Mouse (Mus musculus) small intestine, adult 2 months (tissue): ENCODE measurements around the gene Zbp1. TPM values are rescaled to one million over a fixed set of nuclear protein-coding genes. Genes with fewer than 3 reads are reported as not detected.

ENCODE experiments used
- H3K27ac ChIP-seq: fragments of 200-500 bp; 2 replicates; pipeline ENCODE4 v1.5.1; 2012; ENCODE audit warnings: low read depth, low read length, control low read depth, inconsistent platforms; ENCODE audit not compliant: insufficient read depth
- H3K27me3 ChIP-seq: fragments of 200-500 bp; 2 replicates; pipeline ENCODE4 v1.6.1; 2012; ENCODE audit warnings: mild to moderate bottlenecking, moderate library complexity, low read length, inconsistent platforms; ENCODE audit not compliant: control insufficient read depth, insufficient read depth
- H3K36me3 ChIP-seq: fragments of 200-500 bp; 2 replicates; pipeline ENCODE4 v1.6.1; 2012; ENCODE audit warnings: mild to moderate bottlenecking, low read length, control low read depth, inconsistent platforms; ENCODE audit not compliant: control insufficient read depth, insufficient read depth
- H3K4me1 ChIP-seq: fragments of 200-500 bp; 2 replicates; pipeline ENCODE4 v1.6.1; 2012; ENCODE audit warnings: low read length, inconsistent platforms, mixed read lengths; ENCODE audit not compliant: control insufficient read depth, insufficient read depth, insufficient read length
- H3K4me3 ChIP-seq: fragments of 200-500 bp; 2 replicates; pipeline ENCODE4 v1.5.1; 2012; ENCODE audit warnings: low read depth, mild to moderate bottlenecking, control low read depth, inconsistent platforms, low read length, moderate library complexity
- CTCF ChIP-seq: fragments of 200-500 bp; IDR thresholded peaks from 2 replicates; pipeline ENCODE4 v1.5.1; 2012; ENCODE audit warnings: low read depth, mild to moderate bottlenecking, control low read depth, inconsistent platforms, low read length, moderate library complexity, mixed read lengths; ENCODE audit not compliant: insufficient replicate concordance, insufficient read length; ENCODE audit errors: extremely low read depth
- POLR2A ChIP-seq: fragments of 200-500 bp; IDR thresholded peaks from 2 replicates; pipeline ENCODE4 v1.6.1; 2012; ENCODE audit warnings: low read depth, mild to moderate bottlenecking, control low read depth, inconsistent platforms, low read length, moderate library complexity
- WGBS: fragments of 180-500 bp; shearing (Covaris S2); methylation state at CpG from one replicate; pipeline ENCODE4 v1.1.7; 2018; 5-methylcytosine and 5-hydroxymethylcytosine counted together
- polyA plus RNA-seq: library from polyadenylated mRNA; depleted of rRNA; stranded (reverse); fragments of >200 nt; gene quantifications from 2 replicates; pipeline ENCODE4 v1.2.3, GENCODE M21; 2012

Zbp1 gene
- polyA plus RNA-seq, 1 experiment = 51.0 TPM

DNA sequence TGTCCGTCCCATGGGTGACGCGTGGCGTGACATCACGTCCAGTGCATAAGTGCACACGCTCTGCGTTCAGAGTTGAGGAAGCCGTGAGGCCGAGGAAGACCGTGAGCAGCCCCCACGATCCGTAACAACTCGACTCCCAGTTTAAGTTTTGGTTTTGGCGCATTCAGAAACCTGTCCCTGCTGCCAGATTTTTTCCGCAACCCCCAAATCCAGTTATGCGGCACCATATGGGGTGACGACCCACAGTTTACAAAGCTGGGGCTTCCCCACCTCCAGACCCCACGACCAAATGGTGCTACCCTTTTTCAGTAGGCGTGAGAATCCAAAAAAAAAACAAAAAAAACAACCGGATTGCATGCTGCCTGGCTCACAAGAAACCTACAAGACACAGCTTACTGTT is 26.5 kb upstream of the Zbp1 start:
- TF ChIP-seq POLR2A (no peak), CTCF (no peak)
- H3K4me3 ChIP-seq = no peak overlapping the region
- H3K27me3 ChIP-seq = no peaks in the 10 kb centered on the region
- H3K27ac ChIP-seq = no peak overlapping the region
- H3K36me3 ChIP-seq = no peaks in the 10 kb centered on the region
- peaks cover 26% of the 10 kb centered on the region for H3K4me1 ChIP-seq
- WGBS = 90% methylated on average over 20 of the region's 20 CpGs

DNA sequence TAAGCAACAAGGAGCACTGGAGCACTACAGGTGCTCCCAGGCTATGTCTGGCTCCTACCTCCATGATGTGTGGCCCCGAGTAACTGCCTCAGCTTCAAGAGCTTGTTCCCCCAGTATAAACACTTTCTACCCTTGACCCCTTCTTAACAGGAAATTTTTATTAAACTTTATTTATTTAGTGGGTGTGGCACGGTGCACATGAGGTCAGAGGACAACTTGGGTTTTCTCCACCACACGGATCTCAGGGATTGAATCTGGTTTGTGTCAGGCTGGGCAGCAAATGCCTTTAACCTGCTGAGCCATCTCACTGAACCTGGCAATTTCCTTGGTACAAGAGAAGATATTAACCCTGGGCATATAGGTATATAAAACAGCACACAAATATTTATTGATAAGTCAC is 25.4 kb upstream of the Zbp1 start:
- no peaks in the 10 kb centered on the region for H3K36me3 ChIP-seq
- H3K4me3 ChIP-seq = no peak overlapping the region
- TF ChIP-seq CTCF = no peak
- no peak for TF ChIP-seq POLR2A
- H3K27ac ChIP-seq = peak overlapping the region; percentile 17
- H3K4me1 ChIP-seq = peaks cover 26% of the 10 kb centered on the region
- no peaks in the 10 kb centered on the region for H3K27me3 ChIP-seq
- 15% methylated on average over 3 of the region's 3 CpGs for WGBS

DNA sequence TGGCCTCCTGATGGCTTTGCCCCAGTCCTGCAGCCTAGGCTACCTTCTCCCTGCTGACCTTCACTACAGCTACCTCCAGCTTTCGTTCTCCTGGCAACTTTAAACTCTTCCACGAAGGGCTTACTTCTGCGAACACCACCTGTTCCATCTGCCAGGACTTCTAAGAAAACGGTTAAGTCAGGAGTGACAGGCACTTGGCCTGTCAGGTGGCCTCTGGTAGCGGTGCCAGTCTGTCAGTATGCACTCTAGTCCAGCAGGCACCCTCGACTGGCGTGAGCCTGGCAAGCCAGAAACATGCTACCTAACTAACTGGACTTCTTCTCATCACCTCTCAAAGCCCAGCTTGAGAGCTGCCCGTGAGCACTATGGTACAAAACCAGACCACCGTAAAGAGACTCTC is 24.9 kb upstream of the Zbp1 start:
- TF ChIP-seq CTCF (no peak), POLR2A (no peak)
- WGBS = 22% methylated on average over 9 of the region's 9 CpGs
- Histone ChIP-seq H3K4me1 (peaks cover 26% of the 10 kb centered on the region), H3K36me3 (no peaks in the 10 kb centered on the region), H3K4me3 (no peak overlapping the region), H3K27ac (peak overlapping the region; percentile 17), H3K27me3 (no peaks in the 10 kb centered on the region)

GRCm38 (mm10) chr2:173242874-173243273 is 24.2 kb upstream of the Zbp1 start:
- peaks cover 28% of the 10 kb centered on the region for H3K4me1 ChIP-seq
- TF ChIP-seq CTCF (no peak), POLR2A (no peak)
- WGBS = 35% methylated on average over 12 of the region's 12 CpGs
- H3K36me3 ChIP-seq = no peaks in the 10 kb centered on the region
- no peaks in the 10 kb centered on the region for H3K27me3 ChIP-seq
- H3K4me3 ChIP-seq = no peak overlapping the region
- H3K27ac ChIP-seq = no peak overlapping the region

- WGBS = 81% methylated on average over 9 of the region's 9 CpGs
- Histone ChIP-seq H3K27me3 (no peaks in the 10 kb centered on the region), H3K27ac (no peak overlapping the region), H3K36me3 (no peaks in the 10 kb centered on the region), H3K4me1 (peaks cover 28% of the 10 kb centered on the region), H3K4me3 (no peak overlapping the region)
- TF ChIP-seq POLR2A = no peak
- TF ChIP-seq CTCF = no peak
Measured at GRCm38 (mm10) chr2:173240738-173241137, 22.0 kb upstream of the Zbp1 start.

- no peaks in the 10 kb centered on the region for H3K27me3 ChIP-seq
- no peaks in the 10 kb centered on the region for H3K36me3 ChIP-seq
- H3K27ac ChIP-seq = no peak overlapping the region
- WGBS = 64% methylated on average over 14 of the region's 14 CpGs
- H3K4me3 ChIP-seq = no peak overlapping the region
- H3K4me1 ChIP-seq = peaks cover 22% of the 10 kb centered on the region
- TF ChIP-seq POLR2A (no peak), CTCF (no peak)
Measured at GRCm38 (mm10) chr2:173238522-173238921, 19.8 kb upstream of the Zbp1 start.

- Histone ChIP-seq H3K36me3 (peaks cover 4% of the 10 kb centered on the region; the same call in 1 of the 2 replicates), H3K4me3 (no peak overlapping the region), H3K27me3 (no peaks in the 10 kb centered on the region), H3K4me1 (peaks cover 25% of the 10 kb centered on the region), H3K27ac (no peak overlapping the region)
- 74% methylated on average over 8 of the region's 8 CpGs for WGBS
- TF ChIP-seq CTCF (no peak), POLR2A (no peak)
Measured at GRCm38 (mm10) chr2:173235435-173236332, 17.0 kb upstream of the Zbp1 start.
